14 mouse cellular contexts compared by ENCODE assay signal in the genomic region with DNA sequence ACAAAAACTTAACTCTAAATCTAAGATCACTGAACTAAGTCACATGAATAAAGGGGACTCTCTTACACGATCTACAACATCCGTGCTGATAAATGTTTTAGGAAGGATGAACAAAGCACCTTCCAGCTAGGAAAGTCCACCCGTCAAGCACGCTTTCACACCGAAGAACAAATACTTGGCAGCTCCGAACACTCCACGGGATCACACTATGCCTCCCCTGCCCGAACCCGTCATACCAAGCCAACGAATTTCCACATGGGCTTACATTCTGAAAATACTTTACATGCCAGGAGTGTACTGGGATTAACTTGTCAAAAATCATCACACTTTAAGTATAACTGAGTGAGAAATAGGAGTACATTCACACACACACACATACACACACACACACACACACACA. TPM values are rescaled to one million over a fixed set of nuclear protein-coding genes. Genes with fewer than 3 reads are reported as not detected.
DNase-seq lines count a peak whose midpoint lies in the region; ATAC-seq and TF ChIP-seq lines count a peak whose summit lies in the region.
"Had no signal": no experiment of that assay in that cellular context is flagged by ENCODE, and none has a peak within 500 bp of the region (broad histone marks: within the 10 kb centered on the region; RNA-seq: fewer than 3 reads in every experiment).

No protein-coding gene starts in this region.

- H3K36me3 ChIP-seq in forebrain, embryonic 16.5 days (ENCODE audit: control insufficient read depth, insufficient read depth), result no peaks in the 10 kb centered on the region
- H3K36me3 ChIP-seq in forebrain, embryonic 11.5 days (ENCODE audit: control insufficient read depth, insufficient read depth, low read length), result no peaks in the 10 kb centered on the region
- no peaks in the 10 kb centered on the region for H3K36me3 ChIP-seq in heart, postnatal 0 days (replicated peaks; ENCODE audit: control insufficient read depth, insufficient read depth, low read length)
- no peaks in the 10 kb centered on the region for H3K36me3 ChIP-seq in heart, embryonic 10.5 days
- peaks cover 9% of the 10 kb centered on the region for H3K36me3 ChIP-seq in limb, embryonic 10.5 days
- H3K36me3 ChIP-seq: midbrain, embryonic 12.5 days had no signal

- no peak overlapping the region for H3K4me2 ChIP-seq in forebrain, embryonic 16.5 days (ENCODE audit: low read length)
- no peak overlapping the region for H3K4me2 ChIP-seq in forebrain, embryonic 11.5 days (ENCODE audit: low read depth, low read length, severe bottlenecking)
- H3K4me2 ChIP-seq in heart, postnatal 0 days (ENCODE audit: low read depth, low read length), result no peak overlapping the region
- H3K4me2 ChIP-seq: midbrain, embryonic 12.5 days had no signal

- no peaks in the 10 kb centered on the region for H3K9me3 ChIP-seq in forebrain, embryonic 16.5 days (ENCODE audit: control insufficient read depth, low read length)
- H3K9me3 ChIP-seq in forebrain, embryonic 11.5 days (ENCODE audit: control insufficient read depth, low read length), result no peaks in the 10 kb centered on the region
- H3K9me3 ChIP-seq in heart, postnatal 0 days (replicated peaks; ENCODE audit: control insufficient read depth, low read length), result no peaks in the 10 kb centered on the region
- H3K9me3 ChIP-seq in heart, embryonic 10.5 days, result no peaks in the 10 kb centered on the region
- H3K9me3 ChIP-seq in limb, embryonic 10.5 days (replicated peaks), result no peaks in the 10 kb centered on the region
- H3K9me3 ChIP-seq: midbrain, embryonic 12.5 days had no signal

- no peak overlapping the region for H3K9ac ChIP-seq in forebrain, embryonic 16.5 days (replicated peaks; ENCODE audit: low read depth, low read length)
- H3K9ac ChIP-seq in forebrain, embryonic 11.5 days (ENCODE audit: low read length), result no peak overlapping the region
- no peak overlapping the region for H3K9ac ChIP-seq in heart, postnatal 0 days (replicated peaks; ENCODE audit: low read depth, low read length)
- H3K9ac ChIP-seq: midbrain, embryonic 12.5 days had no signal

- DNase-seq in forebrain, embryonic 11.5 days (ENCODE audit: low spot score), result no peak
- peak; percentile 55 for DNase-seq in heart, postnatal 0 days (ENCODE audit: low spot score)
- no peak for DNase-seq in heart, embryonic 10.5 days (ENCODE audit: low spot score)
- DNase-seq in Muller cell, postnatal 12 days (ENCODE audit: inconsistent ontology term), result peak; percentile 87
- peak; percentile 14 for DNase-seq in limb, embryonic 10.5 days (ENCODE audit: low spot score)
- DNase-seq in layer of hippocampus, adult 18-20 months (ENCODE audit: low spot score in 2 of 2), result no peak
- DNase-seq: cerebellum, adult 11 months; cerebellum, postnatal 25 days; gastrocnemius, postnatal 10 days; kidney, postnatal 10 days; right cerebral cortex, adult 18-20 months; thymus, postnatal 25 days had no signal

- WGBS in forebrain, embryonic 16.5 days, result 35% methylated on average over 10 of the region's 10 CpGs
- WGBS in forebrain, embryonic 11.5 days, result 53% methylated on average over 10 of the region's 10 CpGs
- WGBS in heart, postnatal 0 days, result 26% methylated on average over 10 of the region's 10 CpGs
- WGBS in heart, embryonic 10.5 days, result 75% methylated on average over 10 of the region's 10 CpGs
- 94% methylated on average over 10 of the region's 10 CpGs for WGBS in limb, embryonic 10.5 days

- H3K27ac ChIP-seq in forebrain, embryonic 16.5 days (ENCODE audit: low read length), result no peak overlapping the region
- no peak overlapping the region for H3K27ac ChIP-seq in forebrain, embryonic 11.5 days (ENCODE audit: low read depth, low read length)
- H3K27ac ChIP-seq in heart, postnatal 0 days (ENCODE audit: low read depth), result peak overlapping the region; percentile 36
- no peak overlapping the region for H3K27ac ChIP-seq in heart, embryonic 10.5 days
- H3K27ac ChIP-seq in limb, embryonic 10.5 days, result no peak overlapping the region
- H3K27ac ChIP-seq: midbrain, embryonic 12.5 days had no signal

- no peak for TF ChIP-seq EP300 in heart, postnatal 0 days (IDR thresholded peaks at IDR 0.05; ENCODE audit: low read depth)

- TF ChIP-seq CTCF in heart, postnatal 0 days (IDR thresholded peaks at IDR 0.05; ENCODE audit: low read depth), result no peak

- ATAC-seq in forebrain, embryonic 16.5 days, result peak; percentile 51
- ATAC-seq in forebrain, embryonic 11.5 days (replicated peaks; ENCODE audit: low FRiP score), result no peak
- ATAC-seq in heart, postnatal 0 days (ENCODE audit: insufficient read depth, low read depth), result peak; percentile 72

- no peak overlapping the region for H3K4me3 ChIP-seq in forebrain, embryonic 16.5 days (replicated peaks; ENCODE audit: low read length)
- H3K4me3 ChIP-seq in forebrain, embryonic 11.5 days (ENCODE audit: low read depth, low read length), result no peak overlapping the region
- no peak overlapping the region for H3K4me3 ChIP-seq in heart, postnatal 0 days (ENCODE audit: low read depth, low read length)
- H3K4me3 ChIP-seq in heart, embryonic 10.5 days, result no peak overlapping the region
- no peak overlapping the region for H3K4me3 ChIP-seq in limb, embryonic 10.5 days
- H3K4me3 ChIP-seq: midbrain, embryonic 12.5 days had no signal

- H3K4me1 ChIP-seq in forebrain, embryonic 16.5 days (replicated peaks; ENCODE audit: control insufficient read depth, insufficient read depth, low read length), result peaks cover 21% of the 10 kb centered on the region
- peaks cover 5% of the 10 kb centered on the region; the same call in 1 of the 2 replicates for H3K4me1 ChIP-seq in forebrain, embryonic 11.5 days (replicated peaks; ENCODE audit: control insufficient read depth, insufficient read depth, low read length)
- H3K4me1 ChIP-seq in heart, postnatal 0 days (ENCODE audit: control insufficient read depth, insufficient read depth), result peaks cover 38% of the 10 kb centered on the region
- H3K4me1 ChIP-seq in heart, embryonic 10.5 days, result peaks cover 37% of the 10 kb centered on the region
- peaks cover 38% of the 10 kb centered on the region for H3K4me1 ChIP-seq in limb, embryonic 10.5 days

- no peaks in the 10 kb centered on the region for H3K27me3 ChIP-seq in forebrain, embryonic 16.5 days (replicated peaks; ENCODE audit: control insufficient read depth, insufficient read depth, low read length)
- no peaks in the 10 kb centered on the region for H3K27me3 ChIP-seq in forebrain, embryonic 11.5 days (ENCODE audit: control insufficient read depth, insufficient read depth, low read length)
- H3K27me3 ChIP-seq in heart, postnatal 0 days (ENCODE audit: control insufficient read depth, insufficient read depth, low read length), result no peaks in the 10 kb centered on the region
- H3K27me3 ChIP-seq in heart, embryonic 10.5 days (ENCODE audit: insufficient read depth, poor library complexity, severe bottlenecking), result no peaks in the 10 kb centered on the region
- no peaks in the 10 kb centered on the region for H3K27me3 ChIP-seq in limb, embryonic 10.5 days (ENCODE audit: low read depth, poor library complexity, severe bottlenecking)
- H3K27me3 ChIP-seq: midbrain, embryonic 12.5 days had no signal

RNA-seq across cellular contexts. Expression of gene App, which starts 17.7 kb away (rescaled TPM):
- polyA plus RNA-seq in forebrain, embryonic 16.5 days (2015; fragmentation: Nextera tagmentation; extraction: Ambion mirVana), result 287 and 288 TPM in 2 replicates
- polyA plus RNA-seq in forebrain, embryonic 11.5 days (2014; fragmentation: Nextera tagmentation; extraction: Ambion mirVana), result 133 and 134 TPM in 2 replicates
- total RNA-seq in heart, postnatal 0 days (2014; rRNA removed; ENCODE audit: low replicate concordance), result 139 and 171 TPM in 2 replicates
- 119 and 122 TPM in 2 replicates for polyA plus RNA-seq in heart, postnatal 0 days (2015; fragmentation: Nextera tagmentation; extraction: Ambion mirVana)
- polyA plus RNA-seq in heart, embryonic 10.5 days (2016; fragmentation: Nextera tagmentation; extraction: Ambion mirVana), result 144 and 151 TPM in 2 replicates
- polyA plus RNA-seq in limb, embryonic 10.5 days (2016; fragmentation: Nextera tagmentation; extraction: Ambion mirVana), result 80.2 and 94.7 TPM in 2 replicates
- 1,000 to 10,000 TPM; 1,310 to 1,337 TPM for total RNA-seq in layer of hippocampus, adult 18-20 months (2021)

Comparison
In these comparisons a context has a peak if more than half of its experiments do, and no peak if none do; other contexts are left out.
1. DNase-seq: peak in heart, postnatal 0 days (single experiment), Muller cell, postnatal 12 days (single experiment) and limb, embryonic 10.5 days (single experiment); none in forebrain, embryonic 11.5 days (single experiment), heart, embryonic 10.5 days (single experiment) and layer of hippocampus, adult 18-20 months (0 of 2).